Mouse (Mus musculus) liver, embryonic 14.5 days (tissue): Measurements from ENCODE around the gene Fryl.

Experiments
- CTCF ChIP-seq: IDR thresholded peaks from 2 replicates; pipeline ENCODE4 v1.5.1; 2016; ENCODE audit warnings: antibody characterized with exemption, low read depth, control low read depth
- EP300 ChIP-seq: IDR thresholded peaks from 2 replicates; pipeline ENCODE4 v1.6.1; 2016; ENCODE audit warnings: antibody characterized with exemption, low read depth

DNA sequence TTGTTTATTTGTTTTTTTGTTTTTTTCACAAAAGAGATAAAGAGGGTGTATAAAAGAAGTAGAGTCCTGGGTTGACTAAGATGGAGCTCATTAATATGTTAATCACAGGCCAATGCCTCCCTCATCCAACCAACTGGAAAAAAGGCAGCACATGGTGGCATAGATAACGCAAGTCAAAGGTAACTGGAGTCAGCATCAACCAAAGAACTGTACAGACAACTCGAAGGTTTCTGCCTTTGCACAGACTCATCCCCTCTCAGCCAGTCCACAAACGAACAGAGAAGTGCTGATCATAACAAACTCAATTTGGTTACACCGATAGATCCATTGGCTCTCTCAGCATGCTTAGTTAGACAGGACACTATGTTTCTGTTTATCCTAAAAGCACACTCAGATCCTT, 16.8 kb upstream of the Fryl start:
- TF ChIP-seq CTCF = no peak
- no peak for TF ChIP-seq EP300
